Mouse (Mus musculus): Measurements from ENCODE around the gene Arid1b.
A peak's percentile ranks its signal among the peaks of the same experiment; 100 is the strongest.

The Arid1b gene

DNA sequence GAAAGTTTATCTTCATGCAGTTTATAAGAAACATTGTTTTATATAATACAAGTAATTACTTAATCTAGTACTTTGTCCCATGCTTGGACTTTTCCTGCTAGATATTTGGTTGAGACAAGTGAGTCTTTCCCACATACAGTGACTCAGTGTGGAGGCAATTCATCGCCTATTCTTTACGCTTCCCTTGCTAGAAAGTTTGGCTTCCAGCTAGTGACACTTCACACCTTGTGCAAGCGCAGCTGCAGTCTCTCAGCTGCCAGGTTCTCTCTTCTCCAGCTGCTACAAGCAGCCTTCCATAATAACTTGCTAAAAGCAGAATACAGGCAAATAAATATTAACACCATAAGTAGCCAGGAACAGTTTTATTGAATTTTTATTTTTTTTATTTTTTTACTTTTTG, 279.6 kb downstream of the Arid1b start:
- peak; percentile 88 for DNase-seq (ENCODE audit: low read depth, low spot score)

DNA sequence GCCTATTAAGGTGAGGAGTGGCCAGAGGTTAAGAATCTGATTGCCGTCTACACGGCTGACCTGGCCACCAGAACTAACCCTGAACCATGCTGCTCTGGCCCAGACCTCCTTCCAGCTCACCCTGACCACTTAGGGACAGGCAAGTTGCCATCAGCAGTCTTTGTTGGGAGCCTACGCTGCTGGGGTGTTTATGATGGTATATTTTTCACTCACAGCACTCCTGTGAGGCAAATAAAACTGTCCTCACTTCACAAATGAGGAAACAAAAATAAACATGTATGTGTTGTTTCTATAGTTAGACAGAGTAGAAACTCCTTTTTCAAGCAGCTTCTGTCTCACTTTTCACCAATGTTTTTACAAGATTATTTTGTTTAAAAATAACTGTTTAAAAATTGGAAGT, 280.3 kb downstream of the Arid1b start:
- no peak for DNase-seq (ENCODE audit: low read depth, low spot score)

DNA sequence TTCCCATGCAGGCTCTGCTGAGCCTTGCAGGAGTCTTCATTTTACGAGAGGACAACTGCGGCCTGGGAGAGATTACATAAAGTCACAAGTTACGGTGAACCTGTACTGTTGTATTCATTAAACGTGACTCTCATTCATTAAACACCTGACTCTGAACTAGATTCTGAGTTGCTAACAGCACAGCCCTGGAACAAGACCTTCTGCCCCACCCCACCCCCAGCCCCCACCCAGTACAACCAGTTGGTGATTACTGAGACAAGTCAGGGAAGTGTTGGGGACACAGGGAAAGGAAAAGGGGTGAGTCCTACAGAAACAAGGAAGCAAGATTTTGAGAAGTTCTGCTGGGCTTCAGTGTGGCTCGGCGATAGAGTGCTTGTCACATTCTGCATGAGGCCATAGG, 281.6 kb downstream of the Arid1b start:
- DNase-seq (ENCODE audit: low read depth, low spot score): no peak

DNA sequence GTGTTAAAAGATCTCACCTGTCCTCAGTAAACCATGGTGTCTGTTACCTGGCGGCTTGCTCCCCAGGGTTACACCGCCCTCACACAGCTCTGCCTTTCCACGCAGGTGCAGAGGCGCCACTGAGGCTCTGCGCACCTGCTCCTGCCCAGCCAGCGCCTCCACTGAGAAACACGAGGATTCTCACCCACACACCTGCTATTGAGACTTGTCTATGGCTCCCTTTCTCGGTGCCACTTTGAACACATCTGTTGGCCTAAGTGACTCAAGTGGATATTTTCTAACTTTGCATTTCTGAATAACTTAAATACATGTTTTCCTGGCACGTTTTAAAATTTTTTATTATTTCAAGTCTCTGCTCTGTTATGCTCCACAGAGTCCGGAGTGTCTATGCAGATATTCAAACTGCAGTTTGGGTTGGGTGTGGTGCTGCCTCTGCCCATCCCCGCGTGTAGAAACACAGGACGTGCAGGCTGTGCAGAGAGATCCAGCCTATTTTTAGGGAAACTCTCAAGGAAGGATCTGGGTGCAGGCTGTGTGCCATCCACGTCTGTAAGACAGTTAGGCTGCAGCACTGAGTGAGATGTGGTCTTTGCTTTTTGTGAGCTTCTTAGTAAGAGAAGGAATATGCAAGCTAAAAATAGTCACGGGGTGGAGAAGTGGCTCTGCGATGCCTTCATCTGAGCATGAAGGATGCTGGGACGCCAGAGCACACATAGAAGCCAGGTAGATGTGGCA, 283.2 kb downstream of the Arid1b start:
- peak; percentile 89 for DNase-seq (ENCODE audit: low read depth, low spot score)

DNA sequence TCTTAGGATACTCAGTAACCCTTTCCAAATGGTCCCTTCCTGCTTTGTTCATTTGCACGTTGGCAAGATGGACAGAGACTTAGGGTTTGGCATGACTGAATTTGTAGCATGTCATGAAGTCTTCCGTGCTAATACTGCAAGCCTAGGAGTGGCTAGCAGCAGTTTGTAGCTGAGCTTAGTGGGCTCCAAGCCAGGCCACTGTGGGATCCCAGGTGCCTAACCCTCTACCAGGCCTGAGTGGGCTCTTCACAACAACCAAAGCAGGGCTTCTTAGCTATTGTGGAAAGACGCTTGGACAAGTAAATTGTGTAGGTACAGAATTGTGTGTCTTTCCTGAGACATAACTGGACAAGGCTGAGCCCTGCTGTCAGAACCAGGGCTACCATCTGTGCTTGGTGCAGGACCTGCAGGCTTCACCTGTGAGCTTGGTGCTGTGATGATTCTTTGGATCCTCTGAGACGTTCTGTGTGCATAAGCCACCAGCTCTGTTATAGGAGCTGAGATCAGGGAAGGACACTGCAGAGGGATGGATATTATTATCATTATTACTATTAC, 286.4 kb downstream of the Arid1b start:
- peak; percentile 77 for DNase-seq (ENCODE audit: low read depth, low spot score)

DNA sequence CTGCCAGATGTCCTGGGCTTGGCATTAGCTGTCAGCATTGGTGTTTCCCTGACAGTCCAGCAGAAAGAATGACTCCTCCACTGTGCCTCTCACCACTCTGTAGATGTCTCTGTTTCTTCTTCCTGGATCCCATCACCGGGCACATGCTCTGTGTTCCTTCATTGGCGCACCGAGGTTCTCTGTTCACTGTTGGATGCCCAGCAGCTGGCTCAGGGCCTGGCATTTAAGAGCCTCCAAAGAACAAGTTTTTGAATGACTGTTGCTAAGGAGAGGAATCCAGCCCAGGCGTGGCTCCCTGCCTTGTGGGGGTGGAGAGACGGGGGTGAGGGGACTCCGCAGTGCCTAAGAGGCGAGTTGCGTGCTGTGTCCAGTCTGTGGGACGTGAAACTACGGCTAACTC, 290.7 kb downstream of the Arid1b start:
- DNase-seq (ENCODE audit: low read depth, low spot score): peak; percentile 70

DNA sequence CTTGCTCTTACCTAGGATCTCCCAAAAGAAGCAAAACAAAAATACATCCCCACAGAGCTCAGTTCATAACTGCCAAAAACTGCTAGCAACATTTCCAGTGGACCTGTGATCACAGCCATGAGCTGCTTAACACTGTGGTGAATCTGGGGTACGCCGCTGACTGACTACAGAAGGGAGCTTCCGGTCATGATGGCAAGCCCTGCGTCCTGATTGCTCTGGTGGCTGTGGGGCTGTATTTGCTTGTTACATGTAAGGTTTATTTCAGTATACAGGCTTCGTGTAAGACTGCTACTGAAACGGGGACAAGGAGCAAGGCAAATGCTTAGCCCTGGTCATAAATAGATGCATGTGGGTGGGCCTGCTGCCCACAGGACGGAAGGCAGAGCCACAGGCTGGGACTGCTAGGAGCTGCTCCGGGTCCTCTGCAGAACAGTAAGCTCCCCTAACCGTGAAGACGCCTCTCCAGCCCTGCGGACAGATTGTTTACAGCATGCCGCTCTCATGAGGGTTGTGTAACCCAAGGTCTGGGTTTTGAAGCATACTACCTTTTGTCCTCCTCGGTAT, 291.8 kb downstream of the Arid1b start:
- DNase-seq (ENCODE audit: low read depth, low spot score): peak; percentile 80

DNA sequence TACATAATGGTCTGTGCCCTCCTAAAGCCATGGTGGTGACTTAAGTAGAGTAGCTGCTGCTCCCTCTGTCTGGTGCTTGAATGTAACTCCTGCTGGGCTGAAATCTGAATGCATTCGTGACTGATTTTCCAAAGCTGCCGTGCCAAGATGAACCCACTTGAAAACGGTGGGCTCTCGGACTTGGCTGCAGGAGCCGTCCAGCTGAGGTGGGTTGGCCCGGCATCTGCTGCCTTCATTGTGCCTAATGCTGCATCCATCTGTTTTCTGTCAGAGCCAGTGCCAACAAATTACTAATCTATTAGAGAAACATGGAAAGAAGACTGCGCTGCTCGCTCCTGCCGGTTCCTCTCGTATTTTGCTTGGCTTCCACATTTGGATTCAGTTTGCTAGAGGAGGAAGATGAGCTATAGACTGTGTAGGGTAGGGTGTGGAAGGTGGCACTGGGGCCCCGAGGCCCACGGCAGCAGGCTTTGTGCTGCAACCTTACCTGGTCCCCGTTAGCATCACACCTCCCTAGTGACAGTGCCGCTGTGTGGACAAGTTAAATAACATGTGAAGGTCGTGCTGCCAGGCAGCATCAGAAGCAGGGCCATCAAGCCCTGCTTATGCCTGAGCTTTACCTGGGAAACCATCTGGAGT, 292.6 kb downstream of the Arid1b start:
- DNase-seq (ENCODE audit: low read depth, low spot score): peak; percentile 82

DNA sequence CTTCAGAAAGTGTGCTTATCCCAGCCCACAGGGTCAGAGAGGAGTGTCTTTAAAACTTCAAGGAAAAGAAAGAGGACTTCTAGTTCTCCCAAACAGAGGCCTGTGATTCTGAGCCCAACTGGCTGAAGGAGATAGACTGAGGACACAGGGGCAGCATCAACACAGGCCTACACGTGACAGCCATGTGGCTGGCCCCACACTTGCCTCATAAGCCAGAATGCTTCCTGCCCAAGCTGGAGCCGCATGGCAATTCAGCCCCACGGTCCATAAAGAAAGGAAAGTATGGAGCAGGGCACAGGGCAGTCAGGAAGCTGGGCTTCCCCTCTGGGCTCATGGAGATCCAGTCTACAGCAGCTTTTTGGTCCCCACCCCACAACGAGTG, 293.1 kb downstream of the Arid1b start:
- no peak for DNase-seq (ENCODE audit: low read depth, low spot score)

DNA sequence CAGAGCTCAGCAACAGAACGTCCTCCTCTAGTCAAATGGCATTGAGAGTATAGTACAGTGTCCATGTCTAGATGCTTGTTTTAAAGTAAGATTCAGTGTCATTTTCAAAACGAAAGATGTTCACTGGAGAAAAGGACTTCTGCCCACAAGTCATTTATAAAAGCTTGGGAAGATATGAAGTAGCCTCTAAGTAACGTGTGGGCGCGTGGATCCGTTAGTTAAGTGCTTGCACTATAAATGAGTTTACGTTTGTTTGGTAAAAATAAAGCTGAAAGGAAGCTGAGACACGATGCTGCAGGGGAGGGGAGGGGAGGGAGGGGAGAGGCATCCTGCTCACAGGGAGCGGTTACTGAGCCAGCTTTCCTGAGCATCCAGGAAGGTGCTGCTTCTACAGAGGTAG, 293.5 kb downstream of the Arid1b start:
- peak; percentile 81 for DNase-seq (ENCODE audit: low read depth, low spot score)

DNA sequence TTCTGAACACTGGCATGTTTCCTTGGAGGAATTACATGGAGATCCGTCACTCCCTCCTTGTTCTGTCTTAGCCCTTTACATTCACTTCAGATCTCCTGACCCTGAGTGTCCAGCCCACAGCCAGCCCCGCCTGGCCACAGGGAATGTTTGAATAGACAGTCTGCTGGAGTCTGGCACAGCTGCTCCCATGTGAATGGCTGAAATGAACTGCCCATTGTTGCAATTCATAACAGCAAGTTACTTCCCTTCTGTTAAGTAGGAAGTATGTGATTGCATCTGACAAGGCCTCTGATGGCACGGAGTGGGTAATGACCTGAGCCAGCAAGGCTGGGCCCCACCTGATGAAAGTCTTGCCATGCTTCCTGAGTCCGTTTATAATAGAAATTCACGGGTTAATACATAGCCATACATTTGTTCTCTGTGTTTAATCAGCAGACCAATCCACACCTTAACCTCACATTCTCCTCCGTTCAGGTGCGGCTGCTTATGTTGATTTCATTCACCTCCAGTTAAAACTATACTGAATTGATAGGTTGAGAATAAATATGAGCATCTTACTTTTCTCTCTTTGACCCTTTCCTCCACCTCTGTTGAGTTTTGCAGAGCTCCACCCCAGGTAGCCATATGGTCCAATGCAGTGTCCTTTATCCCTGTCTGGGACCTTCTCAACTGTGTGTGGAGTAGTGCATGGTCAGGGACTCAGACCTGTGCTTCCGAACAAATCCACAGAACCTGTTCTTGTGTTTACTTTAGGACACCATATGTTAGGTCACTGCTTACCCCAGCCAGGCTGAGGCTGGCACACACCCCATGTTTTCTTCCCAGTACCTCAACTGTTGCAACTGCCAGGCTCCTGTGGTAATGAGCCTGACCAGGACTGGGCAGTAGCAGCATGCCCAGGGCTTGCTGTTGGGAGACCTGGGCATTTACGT, 299.8 kb downstream of the Arid1b start:
- peak; percentile 82 for DNase-seq (ENCODE audit: low read depth, low spot score)

DNA sequence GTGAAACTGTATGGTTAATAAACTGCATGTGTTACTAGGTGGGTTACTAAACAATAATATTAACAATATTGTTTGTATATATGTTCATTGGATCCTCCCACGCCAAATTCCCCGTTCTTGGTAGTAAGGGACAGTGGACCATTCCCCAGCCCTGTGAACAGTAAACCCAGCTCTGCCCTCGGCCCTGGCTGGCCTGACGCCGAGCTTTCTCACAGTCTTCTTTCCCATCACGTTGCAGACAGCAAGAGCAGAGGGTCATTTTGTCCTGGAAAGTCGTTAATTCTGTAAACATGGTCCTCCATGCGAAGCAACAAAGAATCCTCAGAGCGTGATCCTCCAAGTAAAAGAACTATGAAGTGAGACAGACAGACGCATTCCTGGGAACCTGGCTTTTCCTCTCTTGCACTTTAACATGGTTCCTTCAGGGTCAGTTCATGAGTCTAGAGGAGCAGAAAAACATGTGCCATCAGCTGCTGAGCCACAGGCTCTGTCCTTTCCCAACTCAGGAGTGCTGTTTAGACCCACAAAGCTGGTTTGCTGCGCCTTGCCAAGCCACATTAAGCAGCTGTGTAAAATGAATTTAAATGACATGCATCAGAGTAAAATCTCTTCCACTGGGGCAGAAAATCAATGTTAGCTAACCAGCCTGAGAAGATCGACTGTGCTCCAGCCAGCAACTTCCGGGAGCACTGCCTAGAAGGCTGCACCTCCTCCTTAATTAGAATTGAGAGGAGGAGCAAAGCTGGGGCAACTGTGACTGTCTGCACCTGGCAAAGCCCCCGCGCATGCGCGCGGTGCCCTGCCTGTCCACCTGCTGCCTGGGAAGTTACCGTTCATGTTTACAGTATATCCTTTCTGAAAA, 301.2 kb downstream of the Arid1b start:
- peak; percentile 93 for DNase-seq (ENCODE audit: low read depth, low spot score)

DNA sequence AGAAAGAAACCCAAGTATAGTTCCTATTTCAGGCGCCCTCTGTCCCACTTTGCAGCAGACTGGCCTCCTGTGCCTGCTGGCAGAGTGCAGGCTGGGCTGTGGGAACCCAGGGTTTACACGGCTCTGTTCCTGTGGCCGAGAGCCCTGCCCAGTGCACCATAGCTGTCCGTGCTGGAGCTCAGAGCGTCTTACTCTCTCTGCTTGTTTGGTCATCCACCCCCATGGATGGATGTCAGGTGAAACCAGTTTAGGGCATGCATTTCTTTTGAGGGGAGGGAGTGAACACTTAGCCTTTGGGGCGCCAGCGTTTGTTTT, 301.8 kb downstream of the Arid1b start:
- DNase-seq (ENCODE audit: low read depth, low spot score): no peak

DNA sequence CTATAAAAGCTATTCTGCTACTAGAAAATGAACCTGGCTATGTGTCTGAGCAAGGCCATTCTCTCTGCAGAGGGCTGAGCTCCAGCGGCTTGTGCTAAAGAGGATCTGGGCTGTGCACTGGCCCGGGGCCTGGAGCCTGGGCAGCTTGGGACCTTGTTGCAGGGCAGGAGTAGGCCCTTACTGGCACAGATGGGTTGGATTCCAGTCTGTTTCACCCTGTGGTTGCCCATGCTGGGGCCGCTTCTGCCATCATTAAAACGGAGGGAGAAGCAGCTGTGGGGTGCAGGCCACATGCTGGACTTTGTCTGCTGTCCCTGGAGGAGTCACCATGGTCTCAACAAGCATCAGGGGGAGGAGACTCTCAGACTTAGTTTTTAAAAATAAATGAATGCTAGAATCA, 303.4 kb downstream of the Arid1b start:
- peak; percentile 65 for DNase-seq (ENCODE audit: low read depth, low spot score)

DNA sequence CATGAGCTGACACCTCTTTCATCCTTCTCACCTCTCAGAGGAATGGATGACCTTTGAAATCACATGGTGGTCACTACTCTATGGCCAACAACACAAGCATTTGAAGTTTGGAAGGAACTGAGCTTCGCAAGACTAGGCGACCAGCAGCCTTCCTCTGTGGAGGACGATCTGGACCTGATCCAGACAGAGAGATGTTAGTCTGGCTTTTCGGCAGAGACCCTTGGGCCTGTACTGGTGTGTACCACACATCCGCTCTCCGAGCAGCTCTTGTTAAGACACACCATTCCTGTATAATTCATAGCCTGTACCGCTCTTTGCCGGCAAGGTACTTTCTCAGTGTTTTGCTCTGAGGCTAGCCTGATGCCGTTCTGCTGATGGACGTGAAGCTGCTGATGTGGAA, 303.9 kb downstream of the Arid1b start:
- no peak for DNase-seq (ENCODE audit: low read depth, low spot score)

DNA sequence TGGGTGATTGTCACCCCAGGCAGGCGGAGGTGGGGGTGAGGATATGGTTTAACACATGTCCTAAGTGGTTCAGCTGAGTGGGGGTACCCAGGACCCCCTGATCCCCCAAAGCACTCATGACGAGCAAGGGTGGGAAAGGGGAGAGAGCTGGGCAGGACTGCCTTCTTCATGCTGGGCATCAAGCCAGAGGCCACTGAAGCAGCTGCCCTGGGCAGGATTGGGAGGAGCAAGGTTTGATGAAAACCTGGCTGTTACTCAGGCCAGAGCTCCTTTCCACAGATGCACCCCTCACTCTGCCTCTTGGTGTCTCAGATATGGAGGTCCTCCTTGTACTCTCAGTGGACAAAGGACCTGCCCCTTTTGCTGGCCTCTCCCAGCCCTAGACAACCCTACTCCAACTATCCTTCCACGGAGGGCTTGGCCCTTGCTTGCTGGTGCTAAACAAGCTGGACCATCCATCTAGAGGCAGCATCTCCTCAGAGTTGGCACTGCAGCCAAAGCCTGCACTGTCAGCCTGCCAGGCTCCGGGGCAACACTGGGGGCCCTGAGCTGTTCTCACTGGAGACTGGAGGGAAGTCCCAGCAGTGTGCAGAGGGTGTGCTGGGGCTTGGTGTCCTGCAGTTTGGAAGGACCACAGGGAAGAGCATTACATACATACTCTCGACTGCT, 304.9 kb downstream of the Arid1b start:
- peak; percentile 61 for DNase-seq (ENCODE audit: low read depth, low spot score)

DNA sequence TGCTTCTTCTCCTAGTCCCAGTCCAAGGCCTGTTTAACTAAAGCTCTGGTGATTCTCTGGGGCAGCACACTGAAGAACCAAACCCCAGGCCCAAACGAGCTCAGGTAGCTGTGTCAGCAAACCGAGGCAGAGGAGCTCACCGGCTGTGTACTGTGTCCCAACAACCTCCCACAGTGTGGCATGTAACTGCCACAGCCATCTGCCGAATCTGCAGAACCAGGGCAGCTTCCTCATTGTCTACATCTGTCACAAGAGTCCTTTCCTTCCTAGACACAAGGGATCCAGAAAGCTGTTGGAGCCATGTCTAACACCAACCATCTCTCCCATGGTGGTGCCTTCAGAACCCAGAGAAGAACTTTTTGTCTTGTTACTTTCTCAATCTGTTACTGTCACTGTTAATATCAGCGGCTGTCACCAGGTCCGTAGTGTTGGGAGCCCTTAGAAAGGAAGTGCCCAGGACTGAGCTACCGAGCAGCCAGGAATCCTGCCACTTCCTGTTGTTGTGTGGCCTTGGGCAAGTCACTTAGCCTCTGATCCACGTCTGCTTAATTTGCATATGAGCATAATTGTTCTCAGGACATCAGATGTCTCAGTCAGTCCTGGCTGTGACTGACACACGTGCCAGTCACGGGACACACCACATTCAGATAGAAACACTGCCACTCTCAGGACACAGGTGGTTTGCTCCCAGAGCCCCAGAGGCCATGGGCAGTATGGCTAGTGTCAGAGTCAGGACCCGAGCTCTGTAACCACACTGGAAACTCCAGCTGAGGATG, 309.0 kb downstream of the Arid1b start:
- peak; percentile 62 for DNase-seq (ENCODE audit: low read depth, low spot score)

DNA sequence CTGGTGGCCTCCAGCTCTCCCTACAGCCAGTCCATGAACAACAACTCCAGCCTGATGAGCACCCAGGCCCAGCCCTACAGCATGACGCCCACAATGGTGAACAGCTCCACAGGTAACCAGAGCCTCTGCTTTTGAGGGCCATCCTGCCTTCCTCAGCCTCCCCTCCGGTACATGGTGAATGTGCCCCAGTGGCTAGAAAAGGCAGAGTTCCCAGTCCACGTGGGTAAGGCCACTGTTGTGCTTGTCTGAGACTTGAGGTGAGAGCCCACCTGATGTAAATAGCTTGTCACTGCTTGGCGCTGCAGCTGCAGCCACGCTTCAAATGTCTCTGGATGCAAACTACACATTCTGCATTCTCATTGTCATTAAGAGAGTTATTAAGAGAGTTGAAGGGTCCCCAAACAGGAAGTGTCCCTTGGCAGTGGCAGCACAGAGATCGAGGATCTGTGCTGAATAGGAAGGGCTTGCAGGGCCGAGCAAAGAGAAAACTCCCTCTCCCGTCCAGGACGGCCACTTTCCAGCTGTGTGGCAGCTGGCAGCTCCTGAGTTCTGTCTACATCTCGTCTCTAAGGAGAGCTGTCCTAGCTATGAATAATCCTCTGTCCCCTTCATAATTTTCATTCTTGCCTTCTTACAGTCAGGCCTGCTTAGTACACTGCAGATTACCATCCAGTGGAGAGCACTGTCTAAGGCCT, 311.8 kb downstream of the Arid1b start:
- DNase-seq (ENCODE audit: low read depth, low spot score): no peak

DNA sequence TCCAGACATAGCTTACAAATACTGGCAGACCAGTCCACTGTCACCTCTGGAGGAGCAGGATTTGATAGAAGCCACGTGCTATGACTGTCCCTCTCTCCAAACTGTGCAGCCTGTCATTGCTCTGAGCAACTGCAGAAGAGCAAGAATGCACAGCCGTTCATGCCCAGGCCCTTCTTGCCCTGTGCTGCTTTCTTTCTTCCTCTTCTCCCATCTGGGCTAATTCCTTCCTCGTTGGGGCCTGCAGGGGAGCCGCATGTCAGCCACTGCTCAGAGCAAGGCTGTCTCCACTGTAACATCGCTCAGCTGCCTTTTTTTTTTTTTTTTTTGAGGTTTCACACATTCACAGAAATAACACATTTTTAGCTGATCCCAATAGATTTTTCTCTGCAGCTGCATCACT, 315.8 kb downstream of the Arid1b start:
- peak; percentile 51 for DNase-seq (ENCODE audit: low read depth, low spot score)
